Mouse (Mus musculus): ENCODE measurements around the gene Zfp280d.
"Not testable (repeated sequence)": the region's sequence is repeated elsewhere in the genome, so short reads cannot be mapped to it uniquely, and the experiment has no call there.

The Zfp280d gene

GRCm38 (mm10) chr9:72374996-72375395 is 100.3 kb downstream of the Zfp280d start:
- no peak for DNase-seq

- no peak for DNase-seq
These were observed 101.0 kb downstream of the Zfp280d start for GRCm38 (mm10) chr9:72375639-72376038.

GRCm38 (mm10) chr9:72385786-72386185 is 111.1 kb downstream of the Zfp280d start:
- DNase-seq, result no peak

- DNase-seq, result no peak
These were observed 114.3 kb downstream of the Zfp280d start for GRCm38 (mm10) chr9:72388934-72389333.

GRCm38 (mm10) chr9:72389431-72390002 is 114.9 kb downstream of the Zfp280d start:
- no peak for DNase-seq

- DNase-seq, result peak; percentile 25 to 33
These were observed 115.8 kb downstream of the Zfp280d start for GRCm38 (mm10) chr9:72390321-72391077.

GRCm38 (mm10) chr9:72392686-72393085 is 118.0 kb downstream of the Zfp280d start:
- DNase-seq, result peak; percentile 74

- DNase-seq, result peak; percentile 93 to 96
These were observed 118.6 kb downstream of the Zfp280d start for GRCm38 (mm10) chr9:72393238-72393637.

GRCm38 (mm10) chr9:72393869-72394341 is 119.2 kb downstream of the Zfp280d start:
- DNase-seq, result peak; percentile 64 to 70

GRCm38 (mm10) chr9:72400121-72400520 is 125.5 kb downstream of the Zfp280d start:
- DNase-seq, result no peak

- DNase-seq, result not testable (repeated sequence)
These were observed 127.1 kb downstream of the Zfp280d start for GRCm38 (mm10) chr9:72401769-72402168.

GRCm38 (mm10) chr9:72403421-72403820 is 128.8 kb downstream of the Zfp280d start:
- DNase-seq, result no peak

GRCm38 (mm10) chr9:72404446-72404845 is 129.8 kb downstream of the Zfp280d start:
- DNase-seq, result no peak

- DNase-seq, result no peak
These were observed 130.3 kb downstream of the Zfp280d start for GRCm38 (mm10) chr9:72404934-72405333.

GRCm38 (mm10) chr9:72405882-72406638 is 131.4 kb downstream of the Zfp280d start:
- DNase-seq, result no peak

- peak; percentile 94 to 95 for DNase-seq
These were observed 133.5 kb downstream of the Zfp280d start for GRCm38 (mm10) chr9:72408131-72408586.

GRCm38 (mm10) chr9:72409381-72410225 is 134.9 kb downstream of the Zfp280d start:
- DNase-seq, result no peak

GRCm38 (mm10) chr9:72411746-72412145 is 137.1 kb downstream of the Zfp280d start:
- DNase-seq, result peak; percentile 36 to 50

All from cerebellum, postnatal 10 days (tissue).